Mouse (Mus musculus): ENCODE results near the gene Mcpt4.
"Not testable (repeated sequence)": the region's sequence is repeated elsewhere in the genome, so short reads cannot be mapped to it uniquely, and the experiment has no call there.

The Mcpt4 gene

DNA sequence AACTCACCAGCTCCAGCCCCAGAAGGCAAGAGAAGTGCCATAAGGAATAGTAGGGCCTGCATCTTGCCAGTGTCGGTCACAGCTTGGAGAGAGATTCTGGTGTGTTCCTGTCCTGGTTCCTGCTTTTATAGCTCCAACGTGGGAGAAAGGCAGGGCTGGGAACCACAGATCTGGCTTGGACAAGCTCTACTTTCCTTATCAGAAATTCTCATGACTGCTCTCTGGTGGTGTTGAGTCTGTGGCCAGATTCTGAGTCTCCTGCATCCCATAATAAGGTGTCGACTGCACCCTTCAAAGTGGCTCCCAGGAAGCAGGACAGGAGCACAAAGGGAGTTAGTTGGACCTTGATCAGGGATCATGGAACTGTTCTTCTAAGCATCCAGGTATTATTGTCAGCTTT lies at the start of gene Mcpt4:
TSS of gene Mcpt4 (minus strand) at position 101 of the 400 bp plus-strand sequence.
- DNase-seq (ENCODE audit: low spot score) = not testable (repeated sequence)

DNA sequence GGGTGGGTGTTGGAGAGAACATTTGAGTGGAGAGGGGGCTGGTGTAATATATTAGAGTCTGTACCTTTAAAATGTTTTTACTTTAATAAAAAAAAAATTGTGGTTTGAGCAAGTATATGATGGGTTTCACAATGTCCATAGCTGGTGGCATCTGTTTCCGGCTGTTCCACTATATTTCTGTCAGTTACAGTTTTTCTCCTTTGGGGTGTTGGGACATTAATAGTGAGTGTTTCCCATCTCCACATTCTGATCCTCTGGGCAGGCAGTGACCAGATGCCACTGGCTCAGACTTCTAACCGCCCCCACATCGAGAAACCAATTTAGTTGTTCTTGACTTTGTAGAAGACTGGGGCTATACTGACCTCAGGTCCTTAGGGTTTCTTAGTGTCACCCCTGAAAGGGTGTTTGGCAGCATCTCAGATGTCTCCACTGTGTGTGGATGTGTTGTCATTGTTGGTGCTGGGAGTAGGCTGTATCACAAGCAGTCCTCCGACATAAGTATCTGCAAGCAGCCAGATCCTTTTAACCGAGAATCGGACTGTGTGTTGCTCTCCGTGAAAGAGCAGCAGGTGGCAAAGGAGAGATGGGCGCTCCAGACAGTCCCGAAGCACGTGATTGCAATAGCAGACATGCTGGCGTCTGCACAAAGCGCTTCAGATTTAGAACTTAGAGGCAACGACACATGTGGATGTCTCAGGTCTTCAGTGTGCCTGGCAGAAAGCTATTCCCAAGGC lies 43.5 kb upstream of the Mcpt4 start:
- no peak for DNase-seq (ENCODE audit: low spot score)

DNA sequence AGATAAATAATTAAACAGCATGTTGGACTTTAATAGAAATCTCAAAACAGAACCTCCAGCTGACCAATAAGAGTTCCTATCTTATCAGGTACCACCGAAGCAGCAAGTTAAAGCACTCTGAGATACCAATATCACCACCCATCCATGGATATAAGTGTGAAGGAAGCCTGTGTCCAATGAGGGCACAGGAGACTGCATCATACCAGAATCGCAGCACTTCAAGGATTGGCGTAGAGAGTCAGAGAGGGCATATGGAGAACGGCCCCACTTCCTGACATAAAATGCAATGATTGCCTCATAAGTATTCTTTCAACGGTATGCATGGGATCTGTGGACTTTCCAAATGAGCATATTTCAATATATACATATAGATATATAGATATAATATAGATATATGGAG lies 42.9 kb upstream of the Mcpt4 start:
- no peak for DNase-seq (ENCODE audit: low spot score)

GRCm38 (mm10) chr14:56103452-56103851 lies 41.3 kb upstream of the Mcpt4 start:
- no peak for DNase-seq (ENCODE audit: low spot score)

DNA sequence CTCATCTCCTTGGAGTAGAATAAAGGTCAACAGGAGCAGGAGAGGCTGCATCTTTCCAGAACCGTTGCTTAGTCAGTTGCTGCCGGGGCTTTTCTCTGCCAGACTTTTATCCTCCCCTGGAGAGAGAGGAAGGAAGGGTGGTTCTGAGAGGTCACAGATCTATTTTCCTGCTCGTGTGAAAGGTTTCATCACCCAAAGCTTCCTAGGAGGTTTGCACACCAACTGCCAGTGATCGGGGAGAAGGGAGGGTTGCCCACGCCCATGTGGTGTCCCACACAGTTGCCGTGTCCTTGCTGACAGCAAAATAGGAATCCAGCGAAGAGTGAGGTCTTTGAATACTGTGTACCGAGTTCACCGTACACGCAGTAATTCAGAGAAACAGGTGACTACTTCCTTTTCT lies 40.3 kb upstream of the Mcpt4 start, which contains the start of gene Ctsg:
TSS of gene Ctsg (minus strand) at position 189 of the 400 bp plus-strand sequence.
- no peak for DNase-seq (ENCODE audit: low spot score)

- DNase-seq (ENCODE audit: low spot score) = no peak
Observed at GRCm38 (mm10) chr14:56098940-56099339, 36.8 kb upstream of the Mcpt4 start.

DNA sequence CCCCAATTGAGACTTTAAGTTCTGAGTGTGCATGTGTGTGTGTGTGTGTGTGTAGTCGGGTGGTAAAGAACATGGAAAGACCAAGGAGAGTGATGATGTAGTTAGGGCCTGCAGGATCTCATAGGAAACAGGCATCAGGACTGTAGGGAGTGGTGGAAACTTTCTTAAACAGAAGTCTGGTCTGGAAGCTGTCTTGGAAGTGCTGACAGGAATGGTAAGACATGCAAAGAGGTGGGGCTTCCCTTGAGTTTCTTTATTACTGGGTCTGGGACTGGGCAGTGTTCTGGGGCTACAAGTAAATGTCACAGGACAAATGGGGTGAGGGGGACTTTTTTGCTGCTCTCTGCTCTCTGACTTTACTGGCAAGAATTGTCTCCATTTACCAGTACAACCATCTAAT lies 35.5 kb upstream of the Mcpt4 start:
- DNase-seq (ENCODE audit: low spot score) = no peak

DNA sequence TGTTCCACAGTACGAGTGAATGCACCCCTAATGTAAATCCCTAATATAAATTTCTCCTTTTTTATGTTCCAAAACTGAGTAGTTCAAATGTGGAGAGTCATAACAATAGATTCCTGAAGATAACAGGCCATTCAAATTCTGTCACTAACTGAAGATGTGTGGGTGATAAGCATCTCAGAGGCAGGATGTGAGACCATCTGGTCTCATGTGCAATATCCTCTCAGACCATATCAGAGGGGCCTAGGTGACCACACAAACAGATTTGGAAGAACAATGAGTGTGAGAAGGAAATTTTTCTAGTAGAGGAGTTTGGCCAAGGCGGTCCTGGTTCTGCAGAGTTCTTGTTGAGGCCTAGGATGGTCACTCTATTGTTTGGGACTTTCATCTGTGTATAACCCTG lies 31.2 kb upstream of the Mcpt4 start:
- DNase-seq (ENCODE audit: low spot score) = no peak

GRCm38 (mm10) chr14:56086711-56087110 lies 24.6 kb upstream of the Mcpt4 start:
- DNase-seq (ENCODE audit: low spot score) = no peak

- no peak for DNase-seq (ENCODE audit: low spot score)
Observed at GRCm38 (mm10) chr14:56085167-56085566, 23.1 kb upstream of the Mcpt4 start, which contains the start of gene Mcpt8. Mcpt8 (minus strand) TSS chr14:56085273.

DNA sequence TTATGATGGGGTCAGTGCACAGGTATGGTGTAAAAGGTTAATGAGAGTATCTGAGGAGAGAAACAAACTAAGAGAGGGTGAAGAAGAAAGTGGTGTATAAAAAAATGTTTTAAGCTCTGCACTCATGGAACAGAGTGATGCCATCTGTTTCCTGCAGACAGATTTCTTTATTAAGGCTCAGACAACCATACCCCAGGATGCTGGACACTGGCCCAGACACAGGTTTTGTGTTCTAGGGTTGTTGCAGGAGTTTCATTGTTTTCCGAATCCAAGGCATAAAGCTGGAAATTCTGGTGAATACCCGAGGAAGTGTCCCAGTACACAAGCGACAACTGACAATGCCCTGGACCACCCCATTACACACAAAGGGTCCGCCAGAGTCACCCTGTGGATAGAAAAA lies 19.9 kb upstream of the Mcpt4 start:
- no peak for DNase-seq (ENCODE audit: low spot score)

DNA sequence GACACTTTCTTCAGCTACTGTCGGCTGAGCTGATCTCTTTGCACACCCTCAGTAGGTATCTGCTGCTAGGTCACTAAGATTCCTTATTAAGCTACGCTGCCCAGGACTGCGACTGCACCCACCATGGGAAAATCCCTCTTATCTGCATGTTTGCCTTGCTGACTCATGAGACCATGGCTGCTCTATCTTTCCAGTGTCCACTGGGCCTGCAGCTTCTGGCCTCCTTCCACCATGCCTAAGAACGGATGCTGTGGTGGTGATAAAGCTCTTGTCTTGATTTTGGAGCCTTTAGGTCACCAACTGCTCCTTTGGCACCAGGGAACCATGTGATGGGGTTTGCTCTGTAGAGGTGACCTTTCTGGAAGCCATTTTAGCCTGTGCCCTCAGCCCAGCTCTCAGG lies 4.4 kb downstream of the Mcpt4 start:
- DNase-seq (ENCODE audit: low spot score) = no peak

DNA sequence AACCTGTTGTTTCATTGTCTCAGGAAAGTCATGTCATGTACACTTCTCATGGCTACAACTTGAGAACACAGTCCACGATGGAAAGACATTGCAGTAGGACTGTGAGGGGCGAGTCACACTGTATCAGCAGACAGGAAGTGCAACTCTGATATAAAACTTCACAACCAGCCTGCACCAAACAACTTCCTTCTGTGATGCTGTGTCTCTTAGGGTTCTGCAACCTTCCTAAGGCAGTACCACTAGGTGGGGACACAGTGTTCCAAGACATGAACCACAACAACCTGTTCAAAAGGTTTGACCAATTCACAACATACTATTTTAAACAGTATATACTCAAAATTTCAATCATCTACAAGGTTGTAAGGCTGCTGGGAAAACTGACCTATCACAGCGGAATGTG lies 6.7 kb downstream of the Mcpt4 start:
- no peak for DNase-seq (ENCODE audit: low spot score)

DNA sequence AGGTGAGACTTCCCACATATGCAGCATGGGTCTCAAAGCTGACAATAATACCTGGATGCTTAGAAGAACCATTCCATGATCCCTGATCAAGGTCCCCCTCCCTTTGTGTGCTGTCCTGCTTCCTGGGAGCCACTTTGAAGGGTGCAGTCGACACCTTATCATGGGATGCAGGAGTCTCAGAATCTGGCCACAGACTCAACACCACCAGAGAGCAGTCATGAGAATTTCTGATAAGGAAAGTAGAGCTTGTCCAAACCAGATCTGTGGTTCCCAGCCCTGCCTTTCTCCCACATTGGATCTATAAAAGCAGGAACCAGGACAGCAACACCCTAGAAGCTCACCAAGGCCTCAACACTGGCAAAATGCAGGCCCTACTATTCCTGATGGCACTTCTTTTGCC lies 20.3 kb downstream of the Mcpt4 start, which contains the start of gene Mcpt2:
TSS of gene Mcpt2 (plus strand) at position 250 of the 400 bp plus-strand sequence.
- DNase-seq (ENCODE audit: low spot score) = not testable (repeated sequence)

DNA sequence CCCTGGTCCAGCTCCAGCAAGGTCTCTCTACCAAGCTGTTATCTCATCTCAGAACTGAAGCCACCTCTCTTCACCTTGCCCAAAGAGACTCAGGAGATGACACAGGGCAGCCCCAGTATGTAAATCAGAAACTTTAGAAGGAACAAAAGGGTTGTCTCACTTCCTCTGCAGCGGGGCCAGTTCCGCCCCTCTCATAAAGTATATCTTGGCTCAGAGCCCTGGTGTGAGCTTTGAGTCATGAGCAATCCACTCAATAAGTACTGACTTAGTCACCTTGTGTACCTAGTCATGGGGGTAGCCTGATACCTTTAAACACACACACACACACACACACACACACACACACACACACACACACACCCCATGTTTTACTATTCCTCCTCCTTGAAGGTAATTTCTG lies 27.7 kb downstream of the Mcpt4 start:
- no peak for DNase-seq (ENCODE audit: low spot score)

DNA sequence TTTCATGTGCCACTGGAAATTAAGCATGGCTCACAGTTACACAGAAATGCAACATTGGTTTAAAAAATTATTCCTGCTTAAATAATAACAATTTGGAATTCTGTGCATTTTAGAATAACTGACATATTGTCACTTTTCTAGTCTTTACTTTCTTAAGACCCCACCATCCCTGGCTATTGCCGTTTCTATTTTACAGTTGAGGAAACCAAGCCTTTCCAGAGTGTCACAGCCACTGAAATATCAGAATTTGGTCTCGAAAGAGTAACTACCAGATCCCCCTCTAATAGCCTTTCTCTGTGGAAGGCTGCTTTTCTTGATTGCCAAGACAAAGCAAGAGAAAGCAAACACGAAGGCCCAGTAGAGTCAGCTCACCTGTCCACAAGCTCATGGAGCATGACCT lies 31.7 kb downstream of the Mcpt4 start, which contains the start of gene Mcpt9:
TSS of gene Mcpt9 (minus strand) at position 101 of the 400 bp plus-strand sequence.
- DNase-seq (ENCODE audit: low spot score) = not testable (repeated sequence)

- DNase-seq (ENCODE audit: low spot score) = not testable (repeated sequence)
Observed at GRCm38 (mm10) chr14:56021305-56021704, 40.8 kb downstream of the Mcpt4 start.

- DNase-seq (ENCODE audit: low spot score) = no peak
Observed at GRCm38 (mm10) chr14:56019446-56019845, 42.7 kb downstream of the Mcpt4 start.

- DNase-seq (ENCODE audit: low spot score) = not testable (repeated sequence)
Observed at GRCm38 (mm10) chr14:56017671-56018070, 44.4 kb downstream of the Mcpt4 start, which contains the start of gene Mcpt1. Mcpt1 (plus strand) TSS chr14:56017971.

DNA sequence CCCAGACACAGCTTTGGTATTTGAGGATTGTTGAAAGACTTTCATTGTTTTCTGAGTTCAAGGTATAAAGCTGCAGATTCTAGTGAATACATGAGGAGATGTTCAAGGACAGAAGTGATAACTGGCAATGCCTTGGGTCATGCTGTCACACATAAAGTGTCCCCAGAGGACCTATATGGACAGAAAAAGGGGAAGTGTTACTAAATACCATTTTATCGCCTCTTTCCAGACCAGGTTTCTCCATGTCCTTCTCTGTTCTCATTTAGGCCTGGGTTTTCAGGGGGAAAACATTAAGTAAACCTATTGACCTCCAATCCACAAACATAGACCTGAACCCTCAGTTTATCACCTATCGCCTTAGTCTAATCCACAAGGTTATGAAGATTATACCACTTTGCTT lies 48.2 kb downstream of the Mcpt4 start:
- DNase-seq (ENCODE audit: low spot score) = no peak

- DNase-seq (ENCODE audit: low spot score) = no peak
Observed at GRCm38 (mm10) chr14:56013147-56013546, 49.0 kb downstream of the Mcpt4 start.

Data from ovary, postnatal 14 days (tissue).